Mouse (Mus musculus) c-Kit-positive CD71-negative TER-119-negative erythroid progenitor cells, embryonic 14.5 days (primary cell): ENCODE measurements at regions not wholly inside any gene's neighbourhood (a gene's known extent, or its start where the extent isn't known, plus 50 kb on each side); places are given as distances from the start of the nearest gene placed in this dataset.

ENCODE experiments used
- DNase-seq: peaks from one replicate; pipeline ENCODE4 v3.0.0-alpha.2; 2013; ENCODE audit warnings: low read depth

- no peak for DNase-seq
Measured at GRCm38 (mm10) chr16:26168216-26168615, 62.6 kb upstream of the P3h2 start.

GRCm38 (mm10) chr16:26164066-26164465 lies 58.5 kb upstream of the P3h2 start:
- DNase-seq, result no peak

GRCm38 (mm10) chr16:26163401-26163800 lies 57.8 kb upstream of the P3h2 start:
- no peak for DNase-seq

- no peak for DNase-seq
Measured at GRCm38 (mm10) chr16:26157606-26158005, 52.0 kb upstream of the P3h2 start.
